Mouse (Mus musculus) kidney, postnatal 14 days (tissue): ENCODE data around the gene Pik3c2g.
A peak's percentile ranks its signal among the peaks of the same experiment; 100 is the strongest.
"Not testable (repeated sequence)": the region's sequence is repeated elsewhere in the genome, so short reads cannot be mapped to it uniquely, and the experiment has no call there.

ENCODE experiments used
- DNase-seq: peaks from one replicate; pipeline ENCODE4 v3.0.0; 2022; ENCODE audit warnings: mixed read lengths

Pik3c2g gene

GRCm38 (mm10) chr6:139846889-139847544 lies 260.0 kb downstream of the Pik3c2g start:
- DNase-seq: no peak

- no peak for DNase-seq
These were observed 262.9 kb downstream of the Pik3c2g start for GRCm38 (mm10) chr6:139849931-139850330.

- no peak for DNase-seq
These were observed 264.9 kb downstream of the Pik3c2g start for GRCm38 (mm10) chr6:139851705-139852603.

GRCm38 (mm10) chr6:139852836-139853235 lies 265.8 kb downstream of the Pik3c2g start:
- DNase-seq: no peak

- peak; percentile 49 for DNase-seq
These were observed 273.1 kb downstream of the Pik3c2g start for GRCm38 (mm10) chr6:139860141-139860540.

- no peak for DNase-seq
These were observed 274.5 kb downstream of the Pik3c2g start for GRCm38 (mm10) chr6:139861534-139861933.

- no peak for DNase-seq
These were observed 278.1 kb downstream of the Pik3c2g start for GRCm38 (mm10) chr6:139865059-139865673.

GRCm38 (mm10) chr6:139874418-139875176 lies 287.6 kb downstream of the Pik3c2g start:
- DNase-seq: peak; percentile 56

- DNase-seq: no peak
These were observed 289.7 kb downstream of the Pik3c2g start for GRCm38 (mm10) chr6:139876691-139877090.

DNA sequence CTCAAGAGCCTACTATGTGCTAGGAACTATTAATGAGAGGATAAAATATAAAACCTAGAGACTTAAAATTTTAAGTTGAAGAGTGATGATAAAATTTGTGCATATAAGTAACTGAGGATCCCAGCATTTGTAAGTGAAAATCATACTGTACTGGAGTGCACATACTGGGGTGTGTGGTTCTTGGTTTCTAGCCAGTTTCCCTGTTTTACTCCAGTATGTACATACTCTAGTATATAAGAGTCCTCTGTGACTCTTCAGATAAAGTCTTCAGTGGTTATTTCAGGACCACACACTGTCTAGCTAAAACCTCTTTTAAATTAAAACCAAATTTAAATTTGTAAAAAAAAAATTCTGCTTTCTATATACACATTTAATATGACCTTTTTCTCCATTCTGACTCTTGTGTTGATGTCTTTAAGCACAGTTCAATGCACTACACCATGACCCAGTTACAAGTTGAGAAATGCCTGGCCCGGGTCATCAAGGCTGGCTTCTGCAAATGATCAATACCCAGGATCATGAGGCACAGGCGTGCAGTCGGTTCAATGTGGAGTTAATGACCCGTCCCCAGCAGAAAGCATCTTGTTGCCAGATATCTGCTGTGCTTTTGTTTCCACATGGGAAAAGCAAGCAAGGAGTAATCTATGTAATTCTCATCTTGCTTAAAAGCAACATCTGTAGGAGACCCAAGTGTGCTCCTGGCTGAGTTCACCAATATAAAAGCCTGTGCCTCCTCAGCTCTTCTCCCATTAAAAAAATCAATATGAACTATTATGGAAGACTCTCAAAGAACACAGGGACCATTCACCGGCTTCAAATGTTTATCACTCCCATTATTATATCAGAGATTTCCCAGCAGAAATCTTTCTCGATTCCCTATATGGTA lies 290.7 kb downstream of the Pik3c2g start:
- DNase-seq: no peak

DNA sequence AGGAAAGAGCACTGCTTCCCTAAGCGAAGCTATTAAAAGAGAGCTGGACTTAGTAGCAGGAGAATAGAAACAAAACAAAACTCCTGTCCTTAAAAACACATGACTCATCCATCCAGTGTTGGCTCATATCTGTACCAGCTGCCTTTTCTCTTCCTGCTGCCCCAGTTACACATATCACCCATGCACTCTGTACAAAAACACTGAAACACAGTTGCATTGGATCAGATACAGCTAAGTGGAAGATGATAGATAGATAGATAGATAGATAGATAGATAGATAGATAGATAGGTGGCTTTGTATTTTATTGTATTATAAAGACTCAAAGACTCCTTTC lies 291.3 kb downstream of the Pik3c2g start:
- no peak for DNase-seq

- no peak for DNase-seq
These were observed 295.1 kb downstream of the Pik3c2g start for GRCm38 (mm10) chr6:139882076-139882475.

GRCm38 (mm10) chr6:139887175-139887574 lies 300.2 kb downstream of the Pik3c2g start:
- DNase-seq: no peak

DNA sequence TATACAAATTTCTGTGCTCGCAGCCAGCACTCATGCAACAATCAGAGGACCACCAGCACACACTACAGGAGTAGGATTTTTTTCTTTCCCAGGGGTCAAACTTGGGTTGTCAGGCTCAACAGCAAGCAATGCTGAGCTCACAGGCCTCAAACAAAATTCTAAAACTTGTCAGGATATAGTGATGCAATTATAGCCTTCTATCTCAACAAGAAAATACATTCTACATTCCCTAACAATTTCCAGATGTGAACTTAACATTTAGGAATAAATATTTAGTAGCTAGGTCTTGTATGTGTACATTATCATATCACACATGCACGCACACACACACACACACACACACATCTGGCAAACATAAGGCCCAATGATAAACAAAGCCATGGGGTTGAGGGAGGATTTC lies 308.6 kb downstream of the Pik3c2g start:
- DNase-seq: no peak

DNA sequence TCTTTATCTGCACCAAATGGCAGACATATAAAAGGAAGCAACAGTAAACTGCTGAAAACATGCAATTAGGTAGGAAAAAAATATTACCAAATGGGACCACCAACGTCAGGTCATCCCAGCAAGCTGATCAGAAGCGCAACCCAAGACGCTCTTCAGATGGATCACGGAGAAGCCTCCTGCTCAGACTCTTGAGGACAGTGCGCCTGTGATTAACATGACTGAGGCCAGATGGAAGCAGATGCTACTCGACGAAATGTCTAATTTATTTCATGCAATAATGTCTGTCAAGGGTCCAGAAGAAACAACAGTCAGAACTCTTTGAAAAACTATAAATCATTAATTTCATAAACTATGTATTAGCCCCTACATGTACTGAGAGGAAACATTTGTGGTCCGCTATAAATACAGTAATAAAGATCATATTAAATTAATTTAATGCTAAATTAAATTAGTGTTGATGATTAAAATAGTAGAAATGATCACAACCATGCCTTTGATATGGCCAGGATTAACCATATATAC lies 312.7 kb downstream of the Pik3c2g start:
- peak; percentile 38 for DNase-seq

DNA sequence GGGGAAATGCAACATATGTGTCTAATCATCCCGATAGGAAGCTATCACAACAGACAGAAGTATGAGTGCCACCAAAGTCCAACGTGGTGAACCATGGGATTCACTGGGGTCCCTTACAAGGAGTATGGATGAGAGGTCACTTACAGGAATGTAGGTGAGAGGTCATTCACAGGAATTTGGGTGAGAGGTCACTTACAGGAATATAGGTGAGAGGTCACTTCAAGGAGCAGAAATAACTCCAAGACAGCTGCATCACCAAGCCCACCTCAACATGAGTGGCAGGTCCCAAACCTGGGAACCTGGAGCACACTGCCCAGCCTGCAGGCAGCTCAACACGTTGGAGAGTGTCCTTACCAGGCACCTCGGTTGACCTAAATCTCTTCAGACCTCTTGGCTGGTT lies 314.8 kb downstream of the Pik3c2g start:
- DNase-seq: peak; percentile 5

- DNase-seq: no peak
These were observed 320.1 kb downstream of the Pik3c2g start for GRCm38 (mm10) chr6:139907138-139907537.

GRCm38 (mm10) chr6:139908997-139909669 lies 322.1 kb downstream of the Pik3c2g start:
- DNase-seq: peak; percentile 19

GRCm38 (mm10) chr6:139928766-139929165 lies 341.7 kb downstream of the Pik3c2g start:
- DNase-seq: no peak

DNA sequence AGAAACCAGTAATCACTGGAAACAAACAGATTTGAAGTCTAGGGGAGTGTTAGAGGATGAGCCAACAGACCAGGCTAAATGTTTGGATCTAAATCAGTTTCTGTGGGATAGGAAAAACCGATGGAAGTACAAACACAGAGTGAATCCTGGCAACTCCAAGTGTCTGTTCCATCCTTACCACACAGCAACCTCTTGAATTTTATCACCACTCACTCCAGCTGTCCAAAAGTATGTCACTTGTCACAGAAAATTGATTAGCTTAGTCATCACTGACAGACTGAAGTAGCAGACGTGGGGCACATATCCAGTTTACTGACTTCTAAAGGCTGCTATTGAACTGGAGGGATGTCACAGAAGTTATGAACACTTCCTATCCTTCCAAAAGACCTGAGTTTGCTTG lies 347.8 kb downstream of the Pik3c2g start:
- DNase-seq: no peak

- not testable (repeated sequence) for DNase-seq
These were observed 350.6 kb downstream of the Pik3c2g start for GRCm38 (mm10) chr6:139937581-139937980.
